In the genomic region with DNA sequence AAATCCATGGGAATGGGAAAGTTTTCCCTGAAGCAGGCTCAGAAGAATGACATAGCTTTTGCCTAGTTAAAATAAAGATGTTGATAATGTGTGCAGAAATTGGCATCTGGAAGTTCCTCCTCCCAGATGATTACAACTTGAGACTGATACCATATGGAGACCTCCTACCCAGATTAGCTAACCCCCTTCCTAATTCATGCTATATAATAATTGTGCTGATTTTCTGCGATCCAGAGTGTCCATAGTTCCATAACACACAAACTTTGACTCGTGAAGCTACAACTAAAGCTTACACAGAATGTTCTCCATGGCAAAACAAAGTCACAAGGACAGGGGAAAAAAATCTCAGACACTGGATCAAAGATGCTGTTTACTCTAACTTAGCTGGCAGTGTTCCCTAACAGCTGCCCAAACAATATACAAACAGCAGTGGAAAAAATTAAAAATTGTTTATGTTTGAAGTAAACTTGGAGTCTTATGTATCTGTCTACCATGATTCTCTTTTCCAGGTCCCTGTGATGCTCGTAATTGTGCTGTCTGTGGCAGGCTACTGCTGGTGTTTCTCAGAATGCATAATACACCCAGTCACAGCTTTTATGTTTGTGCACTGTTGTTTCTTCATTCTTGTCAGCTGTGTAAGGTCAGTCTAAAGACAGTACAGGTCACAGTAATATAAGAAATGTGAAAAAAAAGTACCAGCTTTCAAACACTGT, we compare ENCODE assay signal across 28 mouse cellular contexts.
DNase-seq lines count a peak whose midpoint lies in the region; ATAC-seq and TF ChIP-seq lines count a peak whose summit lies in the region.
"Had no signal": no experiment of that assay in that cellular context is flagged by ENCODE, and none has a peak within 500 bp of the region (broad histone marks: within the 10 kb centered on the region; RNA-seq: fewer than 3 reads in every experiment).

No protein-coding gene starts in this region.

- peak; percentile 93 for ATAC-seq in lung, embryonic 15.5 days (ENCODE audit: borderline replicate concordance, extremely low read depth, low FRiP score, low TSS enrichment)
- ATAC-seq in stomach, embryonic 14.5 days (ENCODE audit: insufficient number of reproducible peaks, insufficient read depth, low FRiP score, low read depth) = no peak
- no peak for ATAC-seq in stomach, postnatal 0 days (ENCODE audit: low FRiP score, low TSS enrichment)
- ATAC-seq: CD4-positive, CD25-positive, alpha-beta regulatory T cell, adult 4 months; forebrain, embryonic 15.5 days had no signal

- no peak for TF ChIP-seq EP300 in stomach, postnatal 0 days (optimal IDR thresholded peaks at IDR 0.05)

- H3K36me3 ChIP-seq in lung, embryonic 15.5 days = no peaks in the 10 kb centered on the region
- H3K36me3 ChIP-seq in stomach, embryonic 14.5 days (ENCODE audit: control insufficient read depth, insufficient read depth, low read length) = no peaks in the 10 kb centered on the region
- H3K36me3 ChIP-seq in stomach, postnatal 0 days (ENCODE audit: control insufficient read depth, insufficient read depth, low read length) = no peaks in the 10 kb centered on the region
- no peaks in the 10 kb centered on the region for H3K36me3 ChIP-seq in midbrain, embryonic 10.5 days
- H3K36me3 ChIP-seq: embryonic facial prominence, embryonic 10.5 days; embryonic facial prominence, embryonic 13.5 days; forebrain, embryonic 12.5 days; forebrain, embryonic 15.5 days; heart, embryonic 12.5 days; heart, embryonic 15.5 days; hindbrain, embryonic 10.5 days; hindbrain, embryonic 13.5 days had no signal

- H3K4me2 ChIP-seq in lung, embryonic 15.5 days = no peak overlapping the region
- no peak overlapping the region for H3K4me2 ChIP-seq in stomach, embryonic 14.5 days (replicated peaks; ENCODE audit: low read depth, low read length)
- H3K4me2 ChIP-seq in stomach, postnatal 0 days (replicated peaks; ENCODE audit: low read depth) = no peak overlapping the region
- H3K4me2 ChIP-seq: embryonic facial prominence, embryonic 13.5 days; forebrain, embryonic 12.5 days; forebrain, embryonic 15.5 days; heart, embryonic 12.5 days; heart, embryonic 15.5 days; hindbrain, embryonic 13.5 days had no signal

- no peak for TF ChIP-seq POLR2A in lung, adult 2 months (IDR thresholded peaks at IDR 0.05; ENCODE audit: borderline replicate concordance, extremely low read depth, low read depth, low read length)

- no peaks in the 10 kb centered on the region for H3K9me3 ChIP-seq in lung, embryonic 15.5 days
- no peaks in the 10 kb centered on the region for H3K9me3 ChIP-seq in stomach, embryonic 14.5 days (ENCODE audit: control insufficient read depth, low read depth, low read length)
- no peaks in the 10 kb centered on the region for H3K9me3 ChIP-seq in stomach, postnatal 0 days (ENCODE audit: control insufficient read depth, low read length)
- H3K9me3 ChIP-seq in midbrain, embryonic 10.5 days (replicated peaks) = no peaks in the 10 kb centered on the region
- H3K9me3 ChIP-seq: embryonic facial prominence, embryonic 10.5 days; embryonic facial prominence, embryonic 13.5 days; forebrain, embryonic 12.5 days; forebrain, embryonic 15.5 days; heart, embryonic 15.5 days; hindbrain, embryonic 10.5 days; hindbrain, embryonic 13.5 days had no signal

- no peak for DNase-seq in lung, adult 2 months
- no peak for DNase-seq in stomach, postnatal 0 days (ENCODE audit: low spot score)
- DNase-seq in lung, postnatal 25 days (ENCODE audit: low spot score) = peak; percentile 1
- no peak for DNase-seq in midbrain, embryonic 10.5 days (ENCODE audit: low spot score)
- no peak for DNase-seq in testis, postnatal 10 days (ENCODE audit: low spot score)
- DNase-seq: adrenal gland, adult 2 months; adrenal gland, postnatal 14 days; cerebellum, adult 11 months; cerebellum, adult 2 months; cerebellum, adult 9-11 months; cerebellum, postnatal 25 days; embryo, embryonic 11 days; gastrocnemius, postnatal 25 days; heart, adult 18-20 months; heart, postnatal 10 days; heart, postnatal 36 days had no signal

- no peak for TF ChIP-seq CTCF in lung, adult 2 months (IDR thresholded peaks at IDR 0.05; ENCODE audit: insufficient read depth, low read length)
- TF ChIP-seq CTCF in stomach, postnatal 0 days (IDR thresholded peaks at IDR 0.05; ENCODE audit: low read depth) = no peak

- no peak overlapping the region for H3K9ac ChIP-seq in lung, embryonic 15.5 days
- H3K9ac ChIP-seq in stomach, embryonic 14.5 days (replicated peaks; ENCODE audit: low read depth, low read length) = no peak overlapping the region
- no peak overlapping the region for H3K9ac ChIP-seq in stomach, postnatal 0 days (ENCODE audit: low read length)
- H3K9ac ChIP-seq: embryonic facial prominence, embryonic 13.5 days; forebrain, embryonic 12.5 days; forebrain, embryonic 15.5 days; heart, embryonic 12.5 days; heart, embryonic 15.5 days; hindbrain, embryonic 13.5 days had no signal

- H3K4me1 ChIP-seq in lung, embryonic 15.5 days = no peaks in the 10 kb centered on the region
- H3K4me1 ChIP-seq in lung, adult 2 months (ENCODE audit: control insufficient read depth, insufficient read depth, low read length) = no peaks in the 10 kb centered on the region
- H3K4me1 ChIP-seq in stomach, embryonic 14.5 days (ENCODE audit: control insufficient read depth, insufficient read depth, low read length) = no peaks in the 10 kb centered on the region
- no peaks in the 10 kb centered on the region for H3K4me1 ChIP-seq in stomach, postnatal 0 days (replicated peaks; ENCODE audit: control insufficient read depth, insufficient read depth)
- no peaks in the 10 kb centered on the region for H3K4me1 ChIP-seq in midbrain, embryonic 10.5 days
- H3K4me1 ChIP-seq: embryonic facial prominence, embryonic 10.5 days; embryonic facial prominence, embryonic 13.5 days; forebrain, embryonic 12.5 days; forebrain, embryonic 15.5 days; heart, embryonic 12.5 days; heart, embryonic 15.5 days; hindbrain, embryonic 10.5 days; hindbrain, embryonic 13.5 days had no signal

- no peaks in the 10 kb centered on the region for H3K27me3 ChIP-seq in lung, embryonic 15.5 days
- H3K27me3 ChIP-seq in stomach, embryonic 14.5 days (ENCODE audit: control insufficient read depth, insufficient read depth, low read length) = no peaks in the 10 kb centered on the region
- no peaks in the 10 kb centered on the region for H3K27me3 ChIP-seq in stomach, postnatal 0 days (ENCODE audit: control insufficient read depth, insufficient read depth, low read length)
- no peaks in the 10 kb centered on the region for H3K27me3 ChIP-seq in midbrain, embryonic 10.5 days (ENCODE audit: low read depth, poor library complexity, severe bottlenecking)
- H3K27me3 ChIP-seq: embryonic facial prominence, embryonic 13.5 days; forebrain, embryonic 12.5 days; forebrain, embryonic 15.5 days; heart, embryonic 12.5 days; heart, embryonic 15.5 days; hindbrain, embryonic 13.5 days had no signal

- WGBS in lung, embryonic 15.5 days = 48% methylated on average over 3 of the region's 3 CpGs
- 55% methylated on average over 3 of the region's 3 CpGs for WGBS in lung, adult 2 months
- WGBS in stomach, embryonic 14.5 days = 73% methylated on average over 3 of the region's 3 CpGs
- WGBS in stomach, postnatal 0 days = 49% methylated on average over 3 of the region's 3 CpGs
- WGBS in midbrain, embryonic 10.5 days = 85% methylated on average over 3 of the region's 3 CpGs

- peak overlapping the region; percentile 52 for H3K27ac ChIP-seq in lung, embryonic 15.5 days
- H3K27ac ChIP-seq in stomach, embryonic 14.5 days (ENCODE audit: low read length) = 0 out of 2 replicates have a peak overlapping the region, but pooled peaks have one; percentile 15
- no peak overlapping the region for H3K27ac ChIP-seq in stomach, postnatal 0 days (replicated peaks)
- no peak overlapping the region for H3K27ac ChIP-seq in midbrain, embryonic 10.5 days (replicated peaks)
- H3K27ac ChIP-seq: embryonic facial prominence, embryonic 10.5 days; embryonic facial prominence, embryonic 13.5 days; forebrain, embryonic 12.5 days; forebrain, embryonic 15.5 days; heart, embryonic 15.5 days; hindbrain, embryonic 10.5 days; hindbrain, embryonic 13.5 days had no signal

- H3K4me3 ChIP-seq in lung, embryonic 15.5 days = no peak overlapping the region
- H3K4me3 ChIP-seq in lung, adult 2 months (replicated peaks; ENCODE audit: extremely low read depth, low read depth, low read length) = no peak overlapping the region
- H3K4me3 ChIP-seq in stomach, embryonic 14.5 days (ENCODE audit: low read depth, low read length) = no peak overlapping the region
- H3K4me3 ChIP-seq in stomach, postnatal 0 days (ENCODE audit: low read depth, low read length) = no peak overlapping the region
- H3K4me3 ChIP-seq in midbrain, embryonic 10.5 days = no peak overlapping the region
- H3K4me3 ChIP-seq: embryonic facial prominence, embryonic 10.5 days; embryonic facial prominence, embryonic 13.5 days; erythroblast, embryonic 14.5 days; forebrain, embryonic 12.5 days; forebrain, embryonic 15.5 days; heart, embryonic 12.5 days; heart, embryonic 15.5 days; hindbrain, embryonic 10.5 days; hindbrain, embryonic 13.5 days had no signal

Comparison
In these comparisons a context has a peak if more than half of its experiments do, and no peak if none do; other contexts are left out.
1. H3K27ac ChIP-seq: peak in lung, embryonic 15.5 days (single experiment) and stomach, embryonic 14.5 days (single experiment); none in stomach, postnatal 0 days (single experiment) and midbrain, embryonic 10.5 days (single experiment).